ENCODE assay signal across 10 mouse cellular contexts in genomic region chr2:156621449-156621848, GRCm38 (mm10). TPM values are rescaled to one million over a fixed set of nuclear protein-coding genes. Genes with fewer than 3 reads are reported as not detected.
DNase-seq lines count a peak whose midpoint lies in the region; ATAC-seq and TF ChIP-seq lines count a peak whose summit lies in the region.
"Had no signal": no experiment of that assay in that cellular context is flagged by ENCODE, and none has a peak within 500 bp of the region (broad histone marks: within the 10 kb centered on the region; RNA-seq: fewer than 3 reads in every experiment).

No protein-coding gene starts in this region.

- TF ChIP-seq POLR2A in liver, adult 2 months (IDR thresholded peaks at IDR 0.05; ENCODE audit: extremely low read depth, insufficient read depth, low read length): no peak

- H3K79me2 ChIP-seq in liver, adult 2 months (ENCODE audit: control insufficient read depth, insufficient read depth, low read length): no peaks in the 10 kb centered on the region

- no peak for TF ChIP-seq EP300 in liver, postnatal 0 days (IDR thresholded peaks at IDR 0.05; ENCODE audit: low read depth)
- TF ChIP-seq EP300 in lung, postnatal 0 days (IDR thresholded peaks at IDR 0.05): no peak

- no peak for ATAC-seq in liver, postnatal 0 days
- ATAC-seq in lung, postnatal 0 days: peak; percentile 40
- ATAC-seq: forebrain, embryonic 14.5 days; liver, embryonic 12.5 days had no signal

- H3K9me3 ChIP-seq in liver, postnatal 0 days (ENCODE audit: low read length): no peaks in the 10 kb centered on the region
- no peaks in the 10 kb centered on the region for H3K9me3 ChIP-seq in lung, postnatal 0 days (ENCODE audit: low read length)
- H3K9me3 ChIP-seq: liver, embryonic 12.5 days had no signal

- WGBS in liver, adult 2 months: 24% methylated on average over 5 of the region's 5 CpGs
- whole genome bisulfite sequencing in liver, postnatal 0 days (ENCODE audit: insufficient replicate concordance): 71% methylated on average over 5 of the region's 5 CpGs
- 38% methylated on average over 5 of the region's 5 CpGs for WGBS in lung, postnatal 0 days

- H3K9ac ChIP-seq in liver, adult 2 months (ENCODE audit: low read depth, low read length): no peak overlapping the region
- no peak overlapping the region for H3K9ac ChIP-seq in liver, postnatal 0 days (replicated peaks)
- H3K9ac ChIP-seq in lung, postnatal 0 days (replicated peaks; ENCODE audit: low read depth): no peak overlapping the region
- H3K9ac ChIP-seq: liver, embryonic 12.5 days had no signal

- no peaks in the 10 kb centered on the region; the same call in 1 of the 2 replicates for H3K4me1 ChIP-seq in liver, adult 2 months (ENCODE audit: control insufficient read depth, insufficient read depth, low read length)
- no peaks in the 10 kb centered on the region for H3K4me1 ChIP-seq in liver, postnatal 0 days (ENCODE audit: insufficient read depth)
- H3K4me1 ChIP-seq in lung, postnatal 0 days (ENCODE audit: insufficient read depth, low read depth, low read length): no peaks in the 10 kb centered on the region
- H3K4me1 ChIP-seq: liver, embryonic 12.5 days had no signal

- H3K36me3 ChIP-seq in liver, adult 2 months (ENCODE audit: control insufficient read depth, insufficient read depth, low read length): no peaks in the 10 kb centered on the region
- H3K36me3 ChIP-seq in liver, postnatal 0 days (replicated peaks; ENCODE audit: insufficient read depth, low read length): no peaks in the 10 kb centered on the region
- H3K36me3 ChIP-seq in lung, postnatal 0 days (ENCODE audit: insufficient read depth, low read length): no peaks in the 10 kb centered on the region
- H3K36me3 ChIP-seq: liver, embryonic 12.5 days had no signal

- peak; percentile 50 for DNase-seq in liver, adult 2 months (ENCODE audit: extremely low read depth, low read depth, low spot score)
- no peak for DNase-seq in liver, postnatal 0 days
- DNase-seq in adrenal gland, postnatal 14 days: peak; percentile 80
- peak; percentile 64 for DNase-seq in gastrocnemius, postnatal 10 days
- peak; percentile 47 for DNase-seq in lung, postnatal 0 days (ENCODE audit: low spot score)
- no peak for DNase-seq in thymus, postnatal 36 days
- DNase-seq in left cerebral cortex, adult 9 months (ENCODE audit: low spot score in 2 of 2): no peak

- no peaks in the 10 kb centered on the region for H3K27me3 ChIP-seq in liver, adult 2 months (ENCODE audit: control insufficient read depth, insufficient read depth, low read length)
- peaks cover 10% of the 10 kb centered on the region; the same call in 1 of the 2 replicates for H3K27me3 ChIP-seq in liver, postnatal 0 days (ENCODE audit: insufficient read depth, low read length)
- H3K27me3 ChIP-seq in lung, postnatal 0 days (replicated peaks; ENCODE audit: insufficient read depth, low read length): no peaks in the 10 kb centered on the region; the same call in 1 of the 2 replicates

- no peak overlapping the region for H3K4me2 ChIP-seq in liver, postnatal 0 days (ENCODE audit: low read depth, low read length)
- H3K4me2 ChIP-seq in lung, postnatal 0 days (replicated peaks; ENCODE audit: low read depth, low read length): no peak overlapping the region
- H3K4me2 ChIP-seq: liver, embryonic 12.5 days had no signal

- H3K27ac ChIP-seq in liver, adult 2 months (replicated peaks; ENCODE audit: insufficient read depth, low read depth, low read length): no peak overlapping the region
- H3K27ac ChIP-seq in liver, postnatal 0 days (ENCODE audit: low read depth): no peak overlapping the region
- no peak overlapping the region for H3K27ac ChIP-seq in lung, postnatal 0 days (ENCODE audit: low read length)
- H3K27ac ChIP-seq: liver, embryonic 12.5 days had no signal

- no peak for TF ChIP-seq CTCF in liver, adult 2 months (IDR thresholded peaks at IDR 0.05; ENCODE audit: low read depth, low read length)
- no peak for TF ChIP-seq CTCF in liver, postnatal 0 days (IDR thresholded peaks at IDR 0.05; ENCODE audit: low read depth)
- no peak for TF ChIP-seq CTCF in lung, postnatal 0 days (IDR thresholded peaks at IDR 0.05)

- H3K4me3 ChIP-seq in liver, adult 2 months (ENCODE audit: insufficient read depth, low read depth, low read length): no peak overlapping the region
- no peak overlapping the region for H3K4me3 ChIP-seq in liver, postnatal 0 days (ENCODE audit: low read depth, low read length)
- H3K4me3 ChIP-seq in lung, postnatal 0 days (ENCODE audit: low read depth, low read length): no peak overlapping the region
- H3K4me3 ChIP-seq: liver, embryonic 12.5 days; myocyte had no signal

RNA-seq across cellular contexts. Expression of gene Dlgap4, which starts 7.9 kb away (rescaled TPM):
- total RNA-seq in liver, adult 2 months (2014; rRNA removed): 3.2 and 4.0 TPM in 2 replicates
- 13.9 and 22.8 TPM in 2 replicates for polyA plus RNA-seq in liver, adult 2 months (2012; rRNA removed)
- 10.7 and 14.2 TPM in 2 replicates for polyA plus RNA-seq in liver, postnatal 0 days (2015; fragmentation: Nextera tagmentation; extraction: Ambion mirVana)
- 39.3 and 51.3 TPM in 2 replicates for total RNA-seq in adrenal gland, postnatal 14 days (2021)
- total RNA-seq in gastrocnemius, postnatal 10 days (2021): 100 to 1,000 TPM in 1 of 2 experiments, 10 to 100 TPM in 1; 76.5 to 102 TPM
- polyA plus RNA-seq in lung, postnatal 0 days (2015; fragmentation: Nextera tagmentation; extraction: Ambion mirVana): 70.3 and 74.0 TPM in 2 replicates

Comparison
In these comparisons a context has a peak if more than half of its experiments do, and no peak if none do; other contexts are left out.
1. DNase-seq: peak in liver, adult 2 months (single experiment), adrenal gland, postnatal 14 days (single experiment), gastrocnemius, postnatal 10 days (single experiment) and lung, postnatal 0 days (single experiment); none in liver, postnatal 0 days (single experiment), thymus, postnatal 36 days (0 of 2) and left cerebral cortex, adult 9 months (0 of 2).